Mouse (Mus musculus) Muller cell, postnatal 12 days (primary cell): ENCODE measurements around the gene Ces3a.
"Not testable (repeated sequence)": the region's sequence is repeated elsewhere in the genome, so short reads cannot be mapped to it uniquely, and the experiment has no call there.

Experiments
- DNase-seq: peaks from one replicate; pipeline ENCODE4 v3.0.0-alpha.2; 2015; ENCODE audit errors: inconsistent ontology term

The Ces3a gene

GRCm38 (mm10) chr8:105093992-105094391 is 45.6 kb downstream of the Ces3a start:
- DNase-seq = no peak

GRCm38 (mm10) chr8:105102101-105102785 is 53.8 kb downstream of the Ces3a start:
- DNase-seq = not testable (repeated sequence)

- not testable (repeated sequence) for DNase-seq
These were observed 55.3 kb downstream of the Ces3a start for GRCm38 (mm10) chr8:105103701-105104100.

GRCm38 (mm10) chr8:105104220-105104619 is 55.8 kb downstream of the Ces3a start:
- DNase-seq = no peak
